Mouse (Mus musculus) hindbrain, postnatal 0 days (tissue): ENCODE data around the gene Slc35c2. TPM values are rescaled to one million over a fixed set of nuclear protein-coding genes. Genes with fewer than 3 reads are reported as not detected.

Experiments
- ATAC-seq: fragments of 200-750 bp; cut with Nextera tagmentation; 2 replicates; pipeline ENCODE4 v1.8.0; 2017; ENCODE audit warnings: mild to moderate bottlenecking, moderate TSS enrichment, moderate library complexity
- DNase-seq: peaks from one replicate; pipeline ENCODE4 v3.0.0-alpha.2; 2015; ENCODE audit warnings: low spot score
- H3K27ac ChIP-seq: fragments of 300-500 bp; sonication (generic); 2 replicates; pipeline ENCODE4 v1.5.1; 2014; ENCODE audit warnings: mild to moderate bottlenecking
- H3K27me3 ChIP-seq: fragments of 300-500 bp; sonication (generic); 2 replicates; pipeline ENCODE4 v1.6.1; 2014; ENCODE audit warnings: low read length, mixed read lengths; ENCODE audit not compliant: insufficient read depth
- H3K36me3 ChIP-seq: fragments of 300-500 bp; sonication (generic); 2 replicates; pipeline ENCODE4 v1.6.1; 2014; ENCODE audit warnings: low read length, mixed read lengths; ENCODE audit not compliant: insufficient read depth
- H3K4me1 ChIP-seq: fragments of 300-500 bp; sonication (generic); 2 replicates; pipeline ENCODE4 v1.6.1; 2014; ENCODE audit warnings: antibody characterized with exemption, low read length, mixed read lengths; ENCODE audit not compliant: insufficient read depth
- H3K4me2 ChIP-seq: fragments of 300-500 bp; sonication (generic); 2 replicates; pipeline ENCODE4 v1.6.1; 2014; ENCODE audit warnings: low read depth, mild to moderate bottlenecking, low read length, moderate library complexity, mixed read lengths
- H3K4me3 ChIP-seq: fragments of 300-500 bp; sonication (generic); 2 replicates; pipeline ENCODE4 v1.5.1; 2014; ENCODE audit warnings: low read length
- H3K9ac ChIP-seq: fragments of 300-500 bp; sonication (generic); replicated peaks from 2 replicates; pipeline ENCODE4 v1.6.1; 2014; ENCODE audit warnings: mild to moderate bottlenecking, low read length, moderate library complexity, mixed read lengths
- H3K9me3 ChIP-seq: fragments of 300-500 bp; sonication (generic); 2 replicates; pipeline ENCODE4 v1.6.1; 2016; ENCODE audit warnings: low read length, mixed read lengths
- CTCF ChIP-seq: IDR thresholded peaks from 2 replicates; pipeline ENCODE4 v1.5.1; 2016; ENCODE audit warnings: antibody characterized with exemption, control low read depth, low read depth
- WGBS: fragments of 180-500 bp; shearing (Covaris S2); extraction: QIAGEN DNeasy Blood & Tissue Kit; methylation state at CpG from one replicate; pipeline ENCODE4 v1.1.7; 2014; 5-methylcytosine and 5-hydroxymethylcytosine counted together
- polyA plus RNA-seq: library from polyadenylated mRNA; unstranded; fragments of >200 nt; fragmentation: Nextera tagmentation; extraction: Ambion mirVana; gene quantifications from 2 replicates; pipeline ENCODE4 v1.2.1, GENCODE M21; 2015
- total RNA-seq: library from RNA; depleted of rRNA; stranded (reverse); fragments of >200 nt; gene quantifications from 2 replicates; pipeline ENCODE4 v1.2.3, GENCODE M21; 2014; rRNA removed

Slc35c2 gene
- total and polyA plus RNA-seq, 2 experiments from 2014 or later: 68.1 to 97.1 TPM

- peaks cover 2% of the 10 kb centered on the region for H3K27me3 ChIP-seq
- peak within 1 kb of the TSS; percentile 73 for H3K27ac ChIP-seq
- DNase-seq (peak; percentile 85), ATAC-seq (peak; percentile 90)
- no peaks in the 10 kb centered on the region for H3K36me3 ChIP-seq
- H3K9ac ChIP-seq: peak within 1 kb of the TSS; percentile 75
- H3K4me1 ChIP-seq: peaks cover 6% of the 10 kb centered on the region; the same call in 1 of the 2 replicates
- WGBS: 2% methylated on average over 47 of the region's 60 CpGs
- H3K9me3 ChIP-seq: no peaks in the 10 kb centered on the region
- H3K4me2 ChIP-seq: peak within 1 kb of the TSS; percentile 79
- peak; percentile 70 for TF ChIP-seq CTCF
- peak within 1 kb of the TSS; percentile 63 for H3K4me3 ChIP-seq
Observed at GRCm38 (mm10) chr2:165234613-165235291, 52.9 kb downstream of the Slc35c2 start, which contains the start of gene Cdh22. Cdh22 (minus strand) TSS chr2:165234853.

- peak overlapping the region; percentile 79 for H3K4me2 ChIP-seq
- peak overlapping the region; percentile 73 for H3K27ac ChIP-seq
- no peak for TF ChIP-seq CTCF
- WGBS: 0% methylated on average over 21 of the region's 41 CpGs
- DNase-seq (no peak), ATAC-seq (peak; percentile 44)
- H3K4me3 ChIP-seq: peak overlapping the region; percentile 63
- no peaks in the 10 kb centered on the region for H3K36me3 ChIP-seq
- H3K4me1 ChIP-seq: peaks cover 3% of the 10 kb centered on the region; the same call in 1 of the 2 replicates
- no peaks in the 10 kb centered on the region; the same call in 1 of the 2 replicates for H3K27me3 ChIP-seq
- H3K9ac ChIP-seq: peak overlapping the region; percentile 75
- no peaks in the 10 kb centered on the region for H3K9me3 ChIP-seq
Observed at GRCm38 (mm10) chr2:165234291-165234612, 53.4 kb downstream of the Slc35c2 start.

- H3K36me3 ChIP-seq: no peaks in the 10 kb centered on the region
- peak overlapping the region; percentile 63 for H3K4me3 ChIP-seq
- peak; percentile 13; the same call in 1 of the 2 replicates for ATAC-seq
- 1% methylated on average over 79 of the region's 82 CpGs for WGBS
- H3K4me2 ChIP-seq: peak overlapping the region; percentile 79
- no peaks in the 10 kb centered on the region for H3K9me3 ChIP-seq
- DNase-seq: peak; percentile 68
- no peaks in the 10 kb centered on the region; the same call in 1 of the 2 replicates for H3K27me3 ChIP-seq
- TF ChIP-seq CTCF: peak; percentile 61
- H3K4me1 ChIP-seq: peaks cover 3% of the 10 kb centered on the region; the same call in 1 of the 2 replicates
- H3K9ac ChIP-seq: peak overlapping the region; percentile 75
- H3K27ac ChIP-seq: peak overlapping the region; percentile 73
Observed at GRCm38 (mm10) chr2:165233491-165234290, 54.0 kb downstream of the Slc35c2 start.

- WGBS: 63% methylated on average over 11 of the region's 11 CpGs
- no peak for ATAC-seq
- no peaks in the 10 kb centered on the region for H3K9me3 ChIP-seq
- H3K4me2 ChIP-seq: no peak overlapping the region
- no peak overlapping the region for H3K27ac ChIP-seq
- no peaks in the 10 kb centered on the region for H3K27me3 ChIP-seq
- no peak for TF ChIP-seq CTCF
- no peak overlapping the region for H3K4me3 ChIP-seq
- H3K36me3 ChIP-seq: no peaks in the 10 kb centered on the region
- H3K4me1 ChIP-seq: peaks cover 6% of the 10 kb centered on the region; the same call in 1 of the 2 replicates
- H3K9ac ChIP-seq: no peak overlapping the region
- DNase-seq: no peak
Observed at GRCm38 (mm10) chr2:165229050-165229449, 58.6 kb downstream of the Slc35c2 start.

Other genes with a start within 250 kb of the Slc35c2 start
- 3.8 and 7.3 TPM in 2 replicates for gene Cd40, start 232.2 kb downstream of the Slc35c2 start, total RNA-seq
- gene Cd40, start 232.2 kb downstream of the Slc35c2 start, polyA plus RNA-seq: 4.8 and 5.4 TPM in 2 replicates
- gene 1700025C18Rik, start 197.1 kb downstream of the Slc35c2 start, total RNA-seq: not detected in 2 replicates
- not detected in 2 replicates for gene 1700025C18Rik, start 197.1 kb downstream of the Slc35c2 start, polyA plus RNA-seq
- gene Cdh22, start 53.0 kb downstream of the Slc35c2 start, total RNA-seq: 47.3 and 53.4 TPM in 2 replicates
- gene Cdh22, start 53.0 kb downstream of the Slc35c2 start, polyA plus RNA-seq: 16.5 and 19.2 TPM in 2 replicates
- gene Elmo2, start 38.6 kb upstream of the Slc35c2 start, total RNA-seq: 99.4 and 105 TPM in 2 replicates
- gene Elmo2, start 38.6 kb upstream of the Slc35c2 start, polyA plus RNA-seq: 68.9 and 71.8 TPM in 2 replicates
- 0.47 and 3.8 TPM in 2 replicates for gene Zfp663, start 80.9 kb upstream of the Slc35c2 start, total RNA-seq
- gene Zfp663, start 80.9 kb upstream of the Slc35c2 start, polyA plus RNA-seq: 2.2 and 2.3 TPM in 2 replicates
- 14.8 and 16.4 TPM in 2 replicates for gene Zfp334, start 100.4 kb upstream of the Slc35c2 start, total RNA-seq
- gene Zfp334, start 100.4 kb upstream of the Slc35c2 start, polyA plus RNA-seq: 3.7 and 3.9 TPM in 2 replicates
- 0.05 TPM in 1 of 2 replicates, not detected in the other for gene Ocstamp, start 112.5 kb upstream of the Slc35c2 start, total RNA-seq
- 0.05 TPM in 1 of 2 replicates, not detected in the other for gene Ocstamp, start 112.5 kb upstream of the Slc35c2 start, polyA plus RNA-seq
- gene Slc13a3, start 185.4 kb upstream of the Slc35c2 start, total RNA-seq: 25.2 and 29.3 TPM in 2 replicates
- 15.5 and 17.8 TPM in 2 replicates for gene Slc13a3, start 185.4 kb upstream of the Slc35c2 start, polyA plus RNA-seq
- gene Trp53rka, start 205.5 kb upstream of the Slc35c2 start, total RNA-seq: 39.7 and 41.2 TPM in 2 replicates
- 35.0 and 35.7 TPM in 2 replicates for gene Trp53rka, start 205.5 kb upstream of the Slc35c2 start, polyA plus RNA-seq
- gene Slc2a10, start 215.9 kb upstream of the Slc35c2 start, total RNA-seq: 4.5 and 4.9 TPM in 2 replicates
- gene Slc2a10, start 215.9 kb upstream of the Slc35c2 start, polyA plus RNA-seq: 2.8 and 3.1 TPM in 2 replicates